Mouse (Mus musculus) myocyte (in vitro differentiated cells): Measurements from ENCODE around the gene Med17.

Source experiments
- MAX ChIP-seq: IDR thresholded peaks from one replicate; pipeline ENCODE4 v1.6.1; 2011; ENCODE audit warnings: low read depth, mild to moderate bottlenecking, control low read depth
- MYOG ChIP-seq, 3 experiments: IDR thresholded peaks; one replicate each; pipeline ENCODE4 v1.6.1; 2011; ENCODE audit warnings: control low read depth in 2 of 3, low read depth in 2 of 3, mild to moderate bottlenecking in 2 of 3; ENCODE audit not compliant: insufficient read length in 2 of 3, control insufficient read depth in 1 of 3, insufficient read depth in 1 of 3
- POLR2A ChIP-seq: IDR thresholded peaks from one replicate; pipeline ENCODE4 v1.6.1; 2011; ENCODE audit warnings: low read depth, mild to moderate bottlenecking, control low read depth, moderate library complexity; ENCODE audit not compliant: insufficient read length
- POLR2AphosphoS2 ChIP-seq: IDR thresholded peaks from one replicate; pipeline ENCODE4 v1.6.1; 2011; ENCODE audit warnings: low read depth, control low read depth; ENCODE audit not compliant: insufficient read length
- TCF12 ChIP-seq: IDR thresholded peaks from one replicate; pipeline ENCODE4 v1.6.1; 2011; ENCODE audit warnings: mild to moderate bottlenecking, control low read depth; ENCODE audit not compliant: poor library complexity, insufficient read depth, severe bottlenecking
- USF1 ChIP-seq: IDR thresholded peaks from one replicate; pipeline ENCODE4 v1.6.1; 2011; ENCODE audit warnings: low read depth, mild to moderate bottlenecking, control low read depth, moderate library complexity

DNA sequence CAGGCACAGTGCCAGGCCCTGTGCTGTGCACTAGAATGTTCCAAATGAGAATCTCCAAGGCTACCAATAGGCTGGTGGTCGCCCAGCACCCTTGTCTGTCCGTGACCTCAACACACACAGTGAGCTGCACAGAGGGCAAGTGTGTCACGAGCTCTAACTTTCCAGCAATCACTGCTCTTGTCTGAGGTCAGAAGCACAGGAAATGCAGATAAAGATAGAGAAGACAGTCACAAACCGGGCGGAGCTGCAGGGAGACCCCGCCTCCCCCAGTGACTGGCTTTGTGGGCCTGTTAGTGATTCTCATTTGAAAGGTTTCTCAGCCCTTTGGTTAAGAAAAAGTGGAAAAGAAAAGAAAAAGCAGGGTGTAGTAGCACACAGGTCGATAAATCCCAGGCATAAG is 29.4 kb downstream of the Med17 start:
- TF ChIP-seq MAX, result no peak
- TF ChIP-seq USF1, result no peak
- TF ChIP-seq POLR2A, result no peak
- no peak for TF ChIP-seq POLR2AphosphoS2
- no peak for TF ChIP-seq TCF12
- TF ChIP-seq MYOG (IDR thresholded peaks at IDR 0.05; ENCODE audit: control insufficient read depth in 1 of 3, insufficient read depth in 1 of 3, insufficient read length in 2 of 3, low read depth in 2 of 3), result no peak
